Mouse (Mus musculus): ENCODE measurements around the gene Apex1.

- TF ChIP-seq CTCF (conservative IDR thresholded peaks at IDR 0.05; ENCODE audit: low read length) = no peak
- TF ChIP-seq NANOG (IDR thresholded peaks at IDR 0.05; ENCODE audit: borderline replicate concordance, low read length) = no peak
Measured at GRCm38 (mm10) chr14:50896747-50897373, 27.9 kb upstream of the Apex1 start.
